Mouse (Mus musculus) heart, adult 2 months (tissue): ENCODE results near the gene St7l.

Source experiments
- CTCF ChIP-seq: fragments of 200-600 bp; IDR thresholded peaks from 2 replicates; pipeline ENCODE4 v1.8.1; 2022; ENCODE audit warnings: antibody characterized with exemption, mild to moderate bottlenecking, moderate library complexity
- EP300 ChIP-seq: fragments of 200-500 bp; IDR thresholded peaks from 2 replicates; pipeline ENCODE4 v1.6.1; 2011; ENCODE audit warnings: low read depth, low read length, control low read depth; ENCODE audit not compliant: insufficient read depth
- POLR2A ChIP-seq: fragments of 200-500 bp; IDR thresholded peaks from 2 replicates; pipeline ENCODE4 v1.6.1; 2011; ENCODE audit warnings: mild to moderate bottlenecking, low read depth, low read length, control low read depth; ENCODE audit not compliant: insufficient read depth

DNA sequence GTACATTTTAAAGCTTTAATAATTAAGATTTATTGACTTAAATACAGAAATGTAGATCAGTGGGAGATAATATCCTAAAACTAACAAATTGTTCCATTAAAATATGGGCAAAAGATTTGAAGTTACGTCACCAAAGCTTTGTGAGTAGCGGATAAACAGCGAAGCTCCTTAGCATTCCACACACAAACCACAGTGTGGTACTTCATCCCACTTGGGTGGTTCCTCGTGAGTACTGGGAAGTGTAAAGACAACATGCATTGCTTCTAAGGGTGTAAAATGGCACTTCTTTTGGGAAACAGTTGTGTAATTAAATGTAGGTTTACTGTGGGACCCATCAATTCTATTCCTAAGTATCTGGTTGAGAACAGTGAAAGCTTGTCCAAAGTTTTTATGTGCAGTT is 37.3 kb downstream of the St7l start:
- TF ChIP-seq POLR2A (no peak), CTCF (no peak), EP300 (no peak)
